Mouse (Mus musculus): Measurements from ENCODE around the gene Gjb2.

Gjb2 gene

DNA sequence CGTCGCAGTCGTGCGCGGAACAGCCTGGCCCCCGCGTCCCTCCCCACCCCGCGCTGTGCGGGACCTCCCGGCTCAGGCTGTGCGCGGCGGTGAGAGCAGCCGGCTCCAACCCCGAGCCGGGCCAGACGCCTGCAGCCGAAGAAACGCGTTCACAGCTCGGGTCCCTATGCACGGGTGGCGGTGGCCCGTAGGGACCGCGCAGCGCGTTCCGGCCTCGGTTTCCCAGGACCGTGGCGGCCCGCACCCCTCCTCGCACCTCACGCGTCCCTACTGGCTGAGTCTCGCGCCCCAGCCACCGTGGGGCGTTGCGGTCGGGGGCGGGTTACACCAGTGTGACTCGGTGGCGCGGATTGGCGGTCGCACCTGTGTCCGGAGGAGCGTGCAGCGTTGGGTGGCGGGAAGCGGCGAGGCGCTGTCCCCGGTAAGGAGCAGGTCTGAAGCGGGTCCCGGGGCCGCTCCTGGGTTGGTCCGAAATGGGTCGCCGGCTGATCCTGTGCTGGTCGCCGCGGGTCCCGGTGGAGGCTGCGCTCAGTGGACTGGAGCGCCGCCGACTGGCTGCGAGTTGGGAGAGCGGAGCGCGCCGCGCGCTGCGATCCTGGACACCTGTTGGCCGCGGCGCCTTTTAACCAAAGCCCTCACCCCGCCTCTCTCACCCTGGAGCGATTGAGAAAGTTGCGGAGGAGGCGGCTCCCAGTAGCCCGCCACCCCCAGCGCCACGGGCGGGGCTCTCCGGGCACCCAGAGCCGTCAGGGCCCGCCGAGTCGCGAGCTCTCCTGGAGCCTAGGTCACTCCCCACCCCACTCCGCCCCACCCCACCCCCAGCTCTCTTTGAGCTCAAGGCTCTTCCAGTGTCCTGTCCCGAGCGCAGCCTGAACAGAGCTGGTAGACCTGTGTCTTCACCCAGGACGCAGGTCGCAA lies at the start of gene Gjb2:
TSS of gene Gjb2 (minus strand) at position 597 of the 918 bp plus-strand sequence.
- DNase-seq (ENCODE audit: low spot score in 2 of 2): peak in 1 of 2 experiments; percentile 27

GRCm38 (mm10) chr14:57145741-57146140 lies 41.2 kb upstream of the Gjb2 start:
- DNase-seq (ENCODE audit: low spot score in 2 of 2): no peak

DNA sequence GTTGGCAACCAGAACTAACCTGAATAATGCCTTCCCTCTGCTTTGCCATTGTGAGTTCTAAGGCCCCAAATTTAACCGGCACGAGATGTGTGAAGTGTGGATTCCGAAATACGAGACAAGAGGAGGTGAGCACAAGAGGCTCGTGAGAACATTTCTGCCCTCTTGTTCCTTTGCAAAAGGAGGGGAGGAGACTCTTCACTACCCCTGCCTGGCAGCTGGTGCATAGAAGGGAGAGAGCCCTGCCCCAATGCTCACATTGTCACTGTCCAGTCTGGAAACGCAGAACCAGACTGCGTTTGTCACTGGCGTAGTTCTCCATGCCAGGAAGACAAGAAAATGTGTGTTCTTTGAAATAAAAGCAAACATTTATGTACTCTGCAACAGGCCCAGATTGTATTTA lies 30.8 kb upstream of the Gjb2 start:
- DNase-seq (ENCODE audit: low spot score in 2 of 2): no peak

DNA sequence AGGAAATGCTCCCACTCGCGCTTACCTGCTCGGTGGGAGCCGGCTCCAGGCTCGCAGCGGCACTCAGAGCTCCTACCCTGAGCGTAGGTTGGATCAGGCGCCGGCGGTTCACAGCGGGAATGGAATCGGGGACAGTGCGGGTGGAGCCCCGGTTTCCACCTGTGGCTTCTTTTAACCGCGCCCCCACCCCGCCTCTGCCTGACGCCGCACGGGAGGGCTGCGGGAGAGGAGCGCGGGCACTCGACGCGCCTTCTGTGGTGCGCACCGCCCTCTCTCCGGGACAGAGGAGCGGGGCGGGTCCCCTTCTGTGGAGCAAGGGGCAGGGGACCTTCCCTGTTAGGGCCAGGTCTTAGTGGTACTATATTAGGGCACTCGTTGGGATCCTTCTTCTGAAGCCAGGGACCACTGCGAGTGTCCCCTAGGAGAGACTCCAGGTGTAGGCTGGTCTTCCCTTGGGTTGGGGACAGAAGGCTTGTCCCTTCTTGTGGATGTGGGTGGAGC lies 28.7 kb upstream of the Gjb2 start, which contains the start of gene Gjb6:
TSS of gene Gjb6 (minus strand) at position 451 of the 501 bp plus-strand sequence.
- DNase-seq (ENCODE audit: low spot score in 2 of 2): peak in 1 of 2 experiments; percentile 12

GRCm38 (mm10) chr14:57127383-57127782 lies 22.9 kb upstream of the Gjb2 start:
- DNase-seq (ENCODE audit: low spot score in 2 of 2): no peak

DNA sequence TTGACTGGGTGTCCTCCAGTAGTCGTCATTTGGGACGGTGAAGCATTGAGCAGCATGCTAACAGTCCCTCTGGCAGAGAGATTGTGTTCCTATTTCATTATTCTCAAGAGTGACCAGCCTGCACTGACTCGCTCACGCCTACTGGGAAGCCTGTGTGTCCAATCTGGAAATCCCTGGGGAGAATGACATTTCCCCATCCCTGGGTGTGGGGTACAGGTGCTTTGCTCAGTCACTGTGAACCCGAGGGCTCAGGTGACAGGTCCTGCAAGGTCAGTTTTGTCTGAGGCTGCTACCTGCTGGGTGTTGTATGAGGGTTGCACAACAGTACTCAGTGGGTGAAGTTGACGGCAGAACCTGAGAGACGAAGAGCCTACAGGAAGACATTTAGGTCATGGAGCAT lies 17.8 kb upstream of the Gjb2 start:
- no peak for DNase-seq (ENCODE audit: low spot score in 2 of 2)

GRCm38 (mm10) chr14:57115823-57116544 lies 11.5 kb upstream of the Gjb2 start, which contains the start of gene Gm4491:
TSS of gene Gm4491 (minus strand) at chr14:57115883.
- peak; percentile 44 to 81 for DNase-seq (ENCODE audit: low spot score in 2 of 2)

DNA sequence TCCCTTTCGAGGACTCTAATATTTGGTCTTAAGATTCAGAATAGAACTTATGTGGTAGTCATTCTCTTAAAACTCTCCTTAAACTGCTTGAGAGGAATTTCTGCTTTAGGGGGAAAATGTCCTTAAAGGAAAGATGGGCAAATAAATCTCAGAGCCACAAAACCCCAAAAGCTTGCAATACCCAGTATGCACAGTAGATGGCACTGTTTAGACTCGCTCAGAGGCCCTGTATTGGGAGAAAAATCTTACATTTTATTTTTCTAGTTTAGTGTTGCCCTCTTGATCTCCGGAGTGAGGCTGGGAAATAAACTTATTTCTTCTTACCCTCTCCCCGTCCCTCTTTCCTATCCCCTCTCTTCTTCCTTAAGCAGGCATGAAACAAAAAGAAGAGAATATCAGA lies 4.7 kb upstream of the Gjb2 start:
- peak in 1 of 2 experiments; percentile 26 for DNase-seq (ENCODE audit: low spot score in 2 of 2)

DNA sequence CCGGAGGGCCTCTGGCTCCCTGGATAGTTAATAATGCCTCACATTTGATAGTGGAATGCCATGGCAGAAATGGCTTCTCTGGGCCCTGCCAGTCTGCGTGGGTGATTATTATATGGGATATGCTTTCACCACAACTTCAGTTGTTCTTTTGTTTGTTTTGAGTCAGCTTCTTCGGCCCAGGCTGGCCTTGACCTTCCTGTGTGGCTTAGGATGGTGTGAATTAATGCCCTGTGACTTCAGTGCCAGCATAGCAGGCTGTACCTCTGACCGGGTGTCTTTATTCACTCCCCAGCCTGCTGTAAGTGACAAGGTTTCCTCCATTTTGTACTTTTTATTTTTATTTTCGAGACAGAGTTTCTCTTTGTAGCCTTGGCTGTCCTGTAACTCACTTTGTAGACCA lies 3.4 kb upstream of the Gjb2 start:
- no peak for DNase-seq (ENCODE audit: low spot score in 2 of 2)

GRCm38 (mm10) chr14:57107091-57107490 lies 2.6 kb upstream of the Gjb2 start:
- no peak for DNase-seq (ENCODE audit: low spot score in 2 of 2)

GRCm38 (mm10) chr14:57105721-57106120 lies 1.2 kb upstream of the Gjb2 start:
- DNase-seq (ENCODE audit: low spot score in 2 of 2): no peak

DNA sequence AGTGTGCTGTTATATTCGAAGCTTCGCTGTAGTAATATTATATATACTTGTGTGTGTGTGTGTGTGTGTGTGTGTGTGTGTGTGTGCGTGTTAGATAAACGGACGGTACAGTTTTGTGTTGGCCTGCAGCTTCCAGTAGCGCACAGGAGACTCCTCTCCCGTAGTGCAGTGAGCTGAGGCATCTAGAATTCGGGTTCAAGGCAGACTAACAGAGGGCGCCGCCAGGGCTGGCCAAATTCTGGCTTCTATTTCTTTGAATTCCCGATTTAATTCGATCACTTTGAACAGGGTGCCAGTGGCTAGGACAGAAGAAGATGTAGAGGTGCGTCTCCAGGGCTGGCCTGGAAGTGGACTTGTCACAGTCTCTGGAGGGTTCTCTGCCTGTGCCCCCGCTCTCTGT lies 609 bp upstream of the Gjb2 start:
- DNase-seq (ENCODE audit: low spot score in 2 of 2): no peak

DNA sequence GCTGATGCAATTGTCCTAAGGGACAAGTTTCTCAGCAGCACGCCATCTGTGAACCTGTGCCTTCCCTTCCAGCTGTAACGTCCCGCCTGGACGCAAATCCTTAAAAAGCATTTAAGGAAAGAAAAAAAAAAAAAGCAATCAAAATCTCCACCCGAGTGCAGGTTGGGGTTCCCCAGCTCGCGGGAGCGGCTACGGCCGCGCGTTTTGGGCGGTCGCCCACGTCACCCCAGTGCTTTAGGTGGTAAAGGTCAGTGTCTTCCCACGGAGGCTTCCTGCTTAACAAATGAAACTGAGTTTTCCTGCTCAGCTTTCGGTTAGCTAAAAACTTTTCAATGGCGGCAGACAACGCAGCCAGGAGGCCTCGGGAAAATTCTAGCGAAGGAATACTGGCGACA lies 794 bp downstream of the Gjb2 start:
- no peak for DNase-seq (ENCODE audit: low spot score in 2 of 2)

DNA sequence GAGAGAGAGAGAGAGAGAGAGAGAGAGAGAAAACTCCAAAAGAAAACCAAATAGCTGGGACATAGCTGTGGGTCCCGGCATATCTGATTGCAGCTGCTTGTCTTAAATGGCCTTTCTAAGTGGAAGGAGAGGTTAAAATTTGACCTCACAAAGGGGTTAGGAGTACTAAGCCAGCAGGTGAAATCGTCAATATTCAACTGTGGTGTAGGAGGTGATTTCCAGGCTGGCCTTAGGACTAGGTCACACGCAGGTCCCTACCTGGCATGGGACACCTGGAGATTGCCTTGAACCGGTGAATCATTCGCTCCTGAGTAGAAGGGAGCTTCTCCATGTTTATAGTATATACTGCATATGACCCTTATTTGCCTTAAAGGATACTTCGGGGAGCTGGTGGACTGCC lies 1.4 kb downstream of the Gjb2 start:
- no peak for DNase-seq (ENCODE audit: low spot score in 2 of 2)

DNA sequence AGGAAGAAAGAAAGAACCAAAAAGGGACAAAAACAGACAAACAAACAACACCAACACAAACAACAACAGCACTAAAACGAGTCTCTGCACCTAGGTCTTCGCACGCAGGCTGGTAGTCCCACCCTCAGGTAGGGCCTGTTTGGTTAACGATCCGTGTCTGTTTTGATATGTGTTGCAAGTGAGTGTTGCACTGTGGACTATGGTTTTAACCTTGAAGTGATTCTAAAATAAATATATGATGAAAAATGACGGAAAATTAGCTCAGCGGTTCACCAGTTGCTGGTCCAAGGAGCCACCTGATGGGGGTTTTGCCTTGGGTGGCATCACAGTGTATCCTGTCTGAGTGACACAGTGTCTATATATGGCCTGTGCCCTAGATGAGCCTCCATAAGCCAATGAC lies 2.9 kb downstream of the Gjb2 start:
- DNase-seq (ENCODE audit: low spot score in 2 of 2): no peak

DNA sequence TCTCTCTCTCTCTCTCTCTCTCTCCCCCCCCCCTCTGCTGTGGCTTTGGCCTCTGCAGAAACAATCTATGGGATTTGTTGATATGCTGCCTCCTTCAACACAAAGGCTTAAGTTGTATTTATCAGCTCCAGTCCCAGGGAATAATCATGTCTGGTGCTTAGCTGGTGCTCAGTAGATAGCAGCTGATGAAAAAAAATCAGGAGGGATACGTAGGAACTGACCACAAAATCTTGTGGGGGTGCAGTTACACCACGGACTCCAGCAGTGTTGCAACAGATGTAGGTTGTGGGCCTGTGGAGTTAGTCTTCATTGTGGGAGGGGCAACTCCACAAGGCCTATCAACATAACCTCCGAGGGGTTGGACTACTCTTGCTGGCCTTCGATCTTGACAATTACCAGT lies 8.6 kb downstream of the Gjb2 start:
- DNase-seq (ENCODE audit: low spot score in 2 of 2): no peak

GRCm38 (mm10) chr14:57093029-57093428 lies 11.5 kb downstream of the Gjb2 start:
- DNase-seq (ENCODE audit: low spot score in 2 of 2): peak; percentile 12 to 34

- no peak for DNase-seq (ENCODE audit: low spot score in 2 of 2)
These were observed 14.5 kb downstream of the Gjb2 start for GRCm38 (mm10) chr14:57090001-57090400.

DNA sequence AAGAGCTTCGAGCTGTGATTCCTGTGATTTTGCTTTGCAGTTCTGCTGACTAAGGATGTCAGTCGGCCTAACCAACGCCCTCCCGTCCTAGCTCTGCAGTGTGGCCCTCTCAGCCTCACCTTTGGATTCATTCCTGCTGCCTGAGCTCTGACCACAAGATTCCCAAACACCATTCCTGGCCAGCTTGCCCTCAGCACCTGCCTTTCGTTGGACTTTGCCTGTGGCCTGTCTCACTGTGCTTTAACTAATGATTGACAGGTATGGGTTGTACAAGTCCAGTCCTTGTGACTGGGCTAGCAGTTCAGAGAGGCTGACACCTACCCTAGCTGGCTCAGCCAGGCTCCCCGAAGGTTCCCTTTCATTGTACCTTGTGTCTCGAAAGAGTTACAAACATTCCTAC lies 15.4 kb downstream of the Gjb2 start:
- no peak for DNase-seq (ENCODE audit: low spot score in 2 of 2)

- DNase-seq (ENCODE audit: low spot score in 2 of 2): no peak
These were observed 20.3 kb downstream of the Gjb2 start for GRCm38 (mm10) chr14:57084180-57084668.

- no peak for DNase-seq (ENCODE audit: low spot score in 2 of 2)
These were observed 21.6 kb downstream of the Gjb2 start for GRCm38 (mm10) chr14:57082863-57083262.

DNA sequence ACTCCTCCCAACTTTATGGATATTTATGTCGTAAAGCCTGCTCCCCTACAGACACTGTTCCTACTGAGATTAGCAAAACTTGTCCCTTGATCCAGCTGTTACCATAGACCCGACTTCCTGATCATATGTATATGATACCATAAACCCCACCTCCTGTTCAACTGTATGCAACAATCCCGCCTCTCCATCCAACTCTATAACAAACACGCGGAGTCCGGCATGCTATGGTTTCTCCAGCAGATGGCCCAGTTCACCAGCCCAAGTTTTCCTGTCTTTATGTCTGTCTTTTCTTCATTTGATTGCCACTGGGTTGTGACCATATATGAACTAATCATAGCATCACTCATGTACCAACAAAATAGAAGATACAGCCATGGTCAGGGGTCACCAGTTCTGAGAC lies 29.0 kb downstream of the Gjb2 start:
- DNase-seq (ENCODE audit: low spot score in 2 of 2): no peak

All from frontal cortex, postnatal 10 days (tissue).